Mouse (Mus musculus) embryonic fibroblast, embryonic 13.5 days (primary cell): Measurements from ENCODE around the gene Olfr836. TPM values are rescaled to one million over a fixed set of nuclear protein-coding genes. Genes with fewer than 3 reads are reported as not detected.
"Not testable (repeated sequence)": the region's sequence is repeated elsewhere in the genome, so short reads cannot be mapped to it uniquely, and the experiment has no call there.

ENCODE experiments used
- H3K27ac ChIP-seq: 2 replicates; pipeline ENCODE4 v1.5.1; 2012; ENCODE audit warnings: low read length, control low read depth, inconsistent platforms; ENCODE audit not compliant: insufficient read depth
- H3K4me1 ChIP-seq: 2 replicates; pipeline ENCODE4 v1.6.1; 2011; ENCODE audit warnings: low read length; ENCODE audit not compliant: control insufficient read depth, insufficient read depth
- H3K4me3 ChIP-seq: 2 replicates; pipeline ENCODE4 v1.5.1; 2011; ENCODE audit warnings: mild to moderate bottlenecking, control low read depth, low read length; ENCODE audit not compliant: insufficient read depth
- CTCF ChIP-seq: IDR thresholded peaks from 2 replicates; pipeline ENCODE4 v1.5.1; 2011; ENCODE audit warnings: mild to moderate bottlenecking, control low read depth, low read length, moderate library complexity, borderline replicate concordance; ENCODE audit not compliant: insufficient read depth
- POLR2A ChIP-seq: IDR thresholded peaks from 2 replicates; pipeline ENCODE4 v1.6.1; 2011; ENCODE audit warnings: low read depth, mild to moderate bottlenecking, control low read depth, low read length, moderate library complexity
- polyA plus RNA-seq: library from polyadenylated mRNA; stranded (reverse); fragments of >200 nt; gene quantifications from 2 replicates; pipeline ENCODE4 v1.2.4, GENCODE M21; 2011; ENCODE audit warnings: low read depth; ENCODE audit not compliant: missing spikeins, insufficient read length

Olfr836 gene
- polyA plus RNA-seq = not detected in 2 replicates

DNA sequence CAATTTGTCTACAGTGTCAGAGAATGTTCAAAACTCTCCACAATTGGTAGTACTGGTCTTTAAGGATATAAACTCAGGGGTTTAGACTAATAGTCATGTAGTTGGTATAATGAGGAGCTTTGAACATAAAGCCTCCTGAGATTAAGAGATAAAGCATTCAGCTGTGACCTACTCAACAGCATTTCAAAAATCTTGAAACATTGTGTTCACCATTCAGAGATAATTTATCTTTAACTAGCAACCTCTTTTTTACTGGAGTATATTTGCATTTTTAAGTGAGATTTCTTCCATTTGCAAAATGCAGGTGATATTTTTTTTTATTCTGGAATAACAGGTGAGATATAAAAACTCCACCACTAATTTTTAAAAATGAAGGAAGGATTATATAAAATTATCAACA, at the start of gene Olfr836:
Gene Olfr836, plus strand, starts transcription at position 301 of the 400 bp plus-strand sequence.
- no peaks in the 10 kb centered on the region for H3K4me1 ChIP-seq
- no peak within 1 kb of the TSS for H3K4me3 ChIP-seq
- no peak within 1 kb of the TSS for H3K27ac ChIP-seq
- TF ChIP-seq POLR2A (no peak), CTCF (no peak)

DNA sequence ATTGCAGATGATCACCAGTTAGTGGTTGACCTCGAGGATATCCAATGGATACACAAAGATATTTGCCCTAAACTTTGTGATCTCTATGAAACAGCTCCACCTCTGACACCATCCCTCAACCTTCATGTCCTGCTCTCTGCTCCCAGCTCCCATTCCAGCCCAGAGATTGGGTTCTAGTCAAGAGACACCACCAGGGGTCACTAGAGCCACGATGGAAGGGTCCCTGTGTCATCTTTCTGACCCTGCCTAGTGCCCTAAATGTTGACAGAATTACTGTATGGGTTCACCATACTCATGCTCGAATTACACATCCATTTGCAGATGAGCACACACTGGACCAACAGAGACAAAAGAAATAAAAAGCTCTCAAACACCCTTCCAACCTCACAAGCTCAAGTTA, 35.2 kb upstream of the Olfr836 start:
- no peak for TF ChIP-seq CTCF
- TF ChIP-seq POLR2A = no peak
- Histone ChIP-seq H3K27ac (no peak overlapping the region), H3K4me1 (no peaks in the 10 kb centered on the region), H3K4me3 (no peak overlapping the region)

DNA sequence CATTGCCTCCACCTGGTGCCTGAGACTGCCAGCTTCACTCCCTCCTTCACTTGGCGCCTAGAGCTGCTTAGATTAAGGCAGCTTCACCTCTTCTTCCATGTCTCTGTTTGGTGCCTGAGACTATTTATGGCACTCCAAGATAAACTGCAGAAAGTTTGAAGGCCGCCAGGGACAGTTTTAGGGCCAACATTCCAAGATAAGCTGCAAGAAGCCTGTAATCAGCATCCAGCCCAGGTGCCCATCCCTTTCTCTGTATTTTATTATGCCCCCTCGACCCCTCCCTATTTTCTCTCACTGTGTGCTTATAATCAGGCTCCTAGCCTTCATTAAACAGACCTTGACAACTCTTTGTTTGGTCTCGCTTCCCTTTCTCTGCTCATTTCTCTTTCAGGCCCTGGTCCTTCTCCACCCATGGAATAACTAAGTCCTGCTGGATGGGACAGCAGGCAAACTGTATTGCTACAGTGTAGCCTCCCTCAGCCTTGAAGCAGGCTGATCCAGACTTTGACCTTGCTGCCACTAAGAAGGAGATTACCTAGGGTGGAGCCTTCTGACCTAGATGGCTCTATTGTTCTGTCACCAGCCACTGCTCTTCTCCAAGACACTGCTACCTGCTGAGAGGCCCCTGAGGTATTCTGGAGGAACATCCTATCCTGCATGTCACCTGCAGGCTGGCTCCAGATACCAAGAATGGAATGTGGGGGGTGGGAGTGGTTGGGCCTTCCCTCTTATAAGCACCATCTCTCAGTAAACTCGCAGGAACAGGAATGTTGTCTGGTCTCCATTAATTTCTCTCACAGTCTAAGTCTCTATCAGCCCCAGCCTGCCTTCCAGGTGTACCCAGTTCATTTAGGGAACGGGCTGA, 27.1 kb upstream of the Olfr836 start:
- H3K4me1 ChIP-seq, H3K27ac ChIP-seq, H3K4me3 ChIP-seq: not testable (repeated sequence)

DNA sequence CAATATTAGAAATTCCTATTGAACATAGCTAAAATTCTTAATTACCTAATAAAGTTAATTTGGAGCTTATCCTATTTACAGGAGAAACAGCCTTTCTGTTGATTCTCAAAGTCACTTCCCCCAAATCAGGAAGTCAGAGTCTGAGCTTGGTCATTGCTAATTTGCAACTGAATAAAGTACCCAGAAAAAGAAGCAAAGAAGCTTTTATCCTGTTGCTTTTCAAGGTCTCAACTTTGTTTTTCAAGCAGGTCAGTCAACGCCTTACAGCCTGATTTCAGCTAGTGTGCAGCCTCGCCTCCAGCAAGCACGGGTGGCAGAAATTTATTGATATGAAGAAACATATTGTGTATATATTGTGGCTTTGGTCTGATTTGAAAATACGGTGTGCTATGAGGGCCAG, 22.9 kb upstream of the Olfr836 start:
- no peak for TF ChIP-seq POLR2A
- no peak for TF ChIP-seq CTCF
- H3K4me3 ChIP-seq = no peak overlapping the region
- no peaks in the 10 kb centered on the region for H3K4me1 ChIP-seq
- no peak overlapping the region for H3K27ac ChIP-seq

DNA sequence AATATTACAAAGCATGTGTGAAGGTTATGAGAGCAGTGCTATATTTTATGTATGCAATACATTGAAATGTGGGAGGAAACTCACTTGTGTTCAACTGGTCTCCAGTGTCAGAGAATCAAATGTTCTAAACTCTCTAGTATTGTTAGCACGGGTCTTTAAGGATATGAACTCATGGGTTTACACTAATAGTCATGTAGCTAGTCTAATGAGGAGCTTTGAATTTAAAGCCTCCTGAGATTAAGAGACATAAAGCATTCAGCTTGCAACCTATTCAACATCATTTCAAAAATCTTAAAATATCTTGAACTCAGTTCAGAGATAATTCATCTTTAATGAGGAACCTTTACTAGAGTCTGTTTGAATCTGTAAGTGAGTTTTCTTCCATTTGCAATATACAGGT, 15.8 kb downstream of the Olfr836 start, which contains the start of gene Olfr837:
Gene Olfr837, plus strand, starts transcription at position 301 of the 400 bp plus-strand sequence.
- Histone ChIP-seq H3K27ac (no peak within 1 kb of the TSS), H3K4me1 (no peaks in the 10 kb centered on the region), H3K4me3 (no peak within 1 kb of the TSS)
- TF ChIP-seq POLR2A = no peak
- no peak for TF ChIP-seq CTCF

Other genes with a start within 250 kb of the Olfr836 start
- not detected in 2 replicates for gene Olfr830, start 245.7 kb upstream of the Olfr836 start, polyA plus RNA-seq
- gene Olfr832, start 183.3 kb upstream of the Olfr836 start, polyA plus RNA-seq = not detected in 2 replicates
- gene Olfr834, start 132.4 kb upstream of the Olfr836 start, polyA plus RNA-seq = not detected in 2 replicates
- not detected in 2 replicates for gene Olfr835, start 87.6 kb upstream of the Olfr836 start, polyA plus RNA-seq
- gene Olfr837, start 15.9 kb downstream of the Olfr836 start, polyA plus RNA-seq = not detected in 2 replicates
- gene Olfr839-ps1, start 56.9 kb downstream of the Olfr836 start, polyA plus RNA-seq = not detected in 2 replicates
- not detected in 2 replicates for gene Olfr843, start 131.6 kb downstream of the Olfr836 start, polyA plus RNA-seq
- gene Olfr844, start 196.0 kb downstream of the Olfr836 start, polyA plus RNA-seq = not detected in 2 replicates
- not detected in 2 replicates for gene Olfr845, start 216.1 kb downstream of the Olfr836 start, polyA plus RNA-seq
- not detected in 2 replicates for gene Olfr846, start 243.6 kb downstream of the Olfr836 start, polyA plus RNA-seq